Mouse (Mus musculus) liver, embryonic 14.5 days (tissue): ENCODE data around the gene Cdh11.

Source experiments
- CTCF ChIP-seq: IDR thresholded peaks from 2 replicates; pipeline ENCODE4 v1.5.1; 2016; ENCODE audit warnings: antibody characterized with exemption, low read depth, control low read depth
- EP300 ChIP-seq: IDR thresholded peaks from 2 replicates; pipeline ENCODE4 v1.6.1; 2016; ENCODE audit warnings: antibody characterized with exemption, low read depth

GRCm38 (mm10) chr8:102738961-102739487 is 46.4 kb downstream of the Cdh11 start:
- TF ChIP-seq CTCF = no peak
- no peak for TF ChIP-seq EP300
